Mouse (Mus musculus): ENCODE results near the gene Ankmy1.

GRCm38 (mm10) chr1:92888901-92889655, 13.6 kb downstream of the Ankmy1 start:
- TF ChIP-seq CTCF (conservative IDR thresholded peaks at IDR 0.05 in 1 of 2, IDR thresholded peaks at IDR 0.05 in 1 of 2; ENCODE audit: low read depth in 2 of 2, low read length in 2 of 2) (no peak), POLR2A (IDR thresholded peaks at IDR 0.05; ENCODE audit: low read depth, low read length) (no peak), UBTF (IDR thresholded peaks at IDR 0.05; ENCODE audit: low read depth, low read length) (no peak), EP300 (IDR thresholded peaks at IDR 0.05; ENCODE audit: low read length) (no peak), JUND (conservative IDR thresholded peaks at IDR 0.05; ENCODE audit: low read depth, low read length) (no peak), RAD21 (IDR thresholded peaks at IDR 0.05; ENCODE audit: low read depth, low read length) (no peak)
